Mouse (Mus musculus) spleen, adult 2 months (tissue): ENCODE measurements at regions not wholly inside any gene's neighbourhood (a gene's known extent, or its start where the extent isn't known, plus 50 kb on each side); places are given as distances from the start of the nearest gene placed in this dataset.

Experiments used
- CTCF ChIP-seq: fragments of 200-500 bp; IDR thresholded peaks from 2 replicates; pipeline ENCODE4 v1.5.1; 2011; ENCODE audit warnings: mild to moderate bottlenecking, inconsistent platforms; ENCODE audit not compliant: insufficient read depth, insufficient read length, insufficient replicate concordance; ENCODE audit errors: extremely low read depth
- POLR2A ChIP-seq: fragments of 200-500 bp; IDR thresholded peaks from 2 replicates; pipeline ENCODE4 v1.6.1; 2011; ENCODE audit warnings: low read depth, low read length, inconsistent platforms

GRCm38 (mm10) chr2:93096078-93096729, 50.2 kb upstream of the Prdm11 start:
- TF ChIP-seq CTCF (no peak), POLR2A (no peak)
